Mouse (Mus musculus): ENCODE results near the gene Srarp. TPM values are rescaled to one million over a fixed set of nuclear protein-coding genes. Genes with fewer than 3 reads are reported as not detected.

The Srarp gene
- polyA plus RNA-seq, 1 experiment from 2014 or later, result not detected

DNA sequence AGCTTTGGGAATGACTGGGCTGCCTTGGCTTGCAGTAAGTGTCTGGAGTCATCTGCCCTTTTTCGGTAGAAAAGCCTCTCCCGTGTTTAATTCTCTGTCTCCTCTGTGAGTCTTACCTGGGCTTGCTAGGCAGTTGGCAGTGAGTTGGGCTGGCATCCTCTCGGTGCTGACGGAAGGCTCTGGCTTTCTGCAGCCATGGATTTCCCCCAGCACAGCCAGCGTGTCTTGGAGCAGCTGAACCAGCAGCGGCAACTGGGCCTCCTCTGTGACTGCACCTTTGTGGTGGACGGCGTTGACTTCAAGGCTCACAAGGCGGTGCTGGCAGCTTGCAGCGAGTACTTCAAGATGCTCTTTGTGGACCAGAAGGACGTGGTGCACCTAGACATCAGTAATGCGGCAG, 25.7 kb upstream of the Srarp start:
- Histone ChIP-seq H3K4me3 (ENCODE audit: low read depth, low read length) (no peak overlapping the region), H3K27ac (ENCODE audit: low read length) (no peak overlapping the region), H3K9me3 (replicated peaks; ENCODE audit: control insufficient read depth, low read length) (no peaks in the 10 kb centered on the region), H3K4me2 (ENCODE audit: low read depth, low read length) (no peak overlapping the region), H3K4me1 (ENCODE audit: control insufficient read depth, low read depth, low read length) (no peaks in the 10 kb centered on the region; the same call in 1 of the 2 replicates), H3K36me3 (ENCODE audit: control insufficient read depth, insufficient read depth) (peaks cover 26% of the 10 kb centered on the region), H3K9ac (ENCODE audit: low read depth, low read length) (no peak overlapping the region), H3K27me3 (ENCODE audit: control insufficient read depth, insufficient read depth, low read depth, low read length) (no peaks in the 10 kb centered on the region)
- no peak for ATAC-seq (ENCODE audit: low read depth)
- WGBS (ENCODE audit: insufficient replicate concordance), result 77% methylated on average over 12 of the region's 12 CpGs

DNA sequence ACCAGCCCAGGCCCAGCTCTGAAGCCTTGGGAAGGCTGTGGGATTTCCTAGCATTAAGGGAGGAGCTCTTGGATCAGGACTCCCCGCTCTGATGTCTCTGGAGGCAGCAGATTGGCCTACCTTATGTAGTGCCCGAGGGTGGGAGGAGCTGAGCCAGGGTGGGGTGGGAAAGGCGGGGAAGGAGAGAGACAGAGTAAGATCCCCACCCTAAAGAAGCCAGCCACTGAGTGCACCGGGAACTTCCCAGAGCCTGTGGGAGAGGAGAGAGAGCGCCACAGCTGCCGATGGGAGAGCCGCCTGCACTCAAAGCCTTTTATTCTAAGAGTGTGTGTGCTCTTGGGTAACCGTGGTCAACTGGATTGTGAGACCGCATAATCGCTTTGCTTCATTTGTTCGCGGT, 25.2 kb upstream of the Srarp start:
- H3K9me3 ChIP-seq (replicated peaks; ENCODE audit: control insufficient read depth, low read length), result no peaks in the 10 kb centered on the region
- no peak overlapping the region for H3K4me3 ChIP-seq (ENCODE audit: low read depth, low read length)
- peaks cover 21% of the 10 kb centered on the region for H3K36me3 ChIP-seq (ENCODE audit: control insufficient read depth, insufficient read depth)
- no peaks in the 10 kb centered on the region for H3K27me3 ChIP-seq (ENCODE audit: control insufficient read depth, insufficient read depth, low read depth, low read length)
- WGBS (ENCODE audit: insufficient replicate concordance), result 70% methylated on average over 12 of the region's 12 CpGs
- no peak overlapping the region for H3K4me2 ChIP-seq (ENCODE audit: low read depth, low read length)
- ATAC-seq (ENCODE audit: low read depth), result no peak
- no peak overlapping the region for H3K9ac ChIP-seq (ENCODE audit: low read depth, low read length)
- no peak overlapping the region for H3K27ac ChIP-seq (ENCODE audit: low read length)
- H3K4me1 ChIP-seq (ENCODE audit: control insufficient read depth, low read depth, low read length), result no peaks in the 10 kb centered on the region; the same call in 1 of the 2 replicates

DNA sequence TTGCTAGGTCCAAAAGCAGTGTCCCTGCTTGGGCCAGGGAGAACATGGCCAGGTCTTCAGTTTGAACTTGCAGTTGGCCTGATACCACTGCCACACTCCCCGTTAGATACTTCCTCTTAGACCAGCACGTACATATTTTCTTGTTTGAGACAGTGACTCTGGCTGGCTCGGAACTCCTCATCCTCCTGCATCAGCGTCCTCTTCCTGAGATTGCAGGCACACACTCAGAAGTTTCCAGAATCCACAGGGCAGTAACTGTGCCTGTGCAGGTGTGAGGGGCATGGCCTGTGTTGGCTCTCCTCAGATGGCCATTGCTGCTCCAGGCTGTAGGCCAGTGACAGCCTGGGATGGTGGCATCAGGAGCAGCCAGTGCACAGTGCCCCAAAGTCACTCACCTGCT, 24.6 kb upstream of the Srarp start:
- H3K27me3 ChIP-seq (ENCODE audit: control insufficient read depth, insufficient read depth, low read depth, low read length), result no peaks in the 10 kb centered on the region
- 67% methylated on average over 4 of the region's 4 CpGs for WGBS (ENCODE audit: insufficient replicate concordance)
- H3K4me3 ChIP-seq (ENCODE audit: low read depth, low read length), result no peak overlapping the region
- peaks cover 15% of the 10 kb centered on the region for H3K36me3 ChIP-seq (ENCODE audit: control insufficient read depth, insufficient read depth)
- no peak overlapping the region for H3K9ac ChIP-seq (ENCODE audit: low read depth, low read length)
- no peak for ATAC-seq (ENCODE audit: low read depth)
- no peak overlapping the region for H3K4me2 ChIP-seq (ENCODE audit: low read depth, low read length)
- H3K27ac ChIP-seq (ENCODE audit: low read length), result no peak overlapping the region
- no peaks in the 10 kb centered on the region for H3K9me3 ChIP-seq (replicated peaks; ENCODE audit: control insufficient read depth, low read length)
- no peaks in the 10 kb centered on the region; the same call in 1 of the 2 replicates for H3K4me1 ChIP-seq (ENCODE audit: control insufficient read depth, low read depth, low read length)

DNA sequence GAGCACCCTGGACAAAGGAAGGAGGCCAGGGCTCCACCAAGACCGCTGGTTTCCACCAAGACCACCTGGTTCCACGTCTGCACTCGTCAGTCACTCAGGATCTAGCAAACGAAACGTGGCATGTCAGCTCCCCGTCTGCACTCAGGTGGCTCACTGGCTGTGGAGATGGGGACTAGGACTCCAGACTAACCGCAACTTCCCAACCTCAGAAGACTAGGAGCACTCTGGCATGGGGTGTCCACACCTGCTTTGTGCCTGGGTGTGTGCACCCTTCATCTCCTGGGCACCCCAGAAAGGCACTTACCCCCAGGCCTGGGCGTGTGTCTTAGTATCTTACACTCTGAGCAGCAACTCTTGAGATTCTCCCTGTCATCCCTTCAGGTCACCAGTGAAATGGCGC, 23.9 kb upstream of the Srarp start:
- Histone ChIP-seq H3K4me2 (ENCODE audit: low read depth, low read length) (no peak overlapping the region), H3K4me3 (ENCODE audit: low read depth, low read length) (no peak overlapping the region), H3K9me3 (replicated peaks; ENCODE audit: control insufficient read depth, low read length) (no peaks in the 10 kb centered on the region), H3K36me3 (ENCODE audit: control insufficient read depth, insufficient read depth) (peaks cover 8% of the 10 kb centered on the region), H3K27ac (ENCODE audit: low read length) (no peak overlapping the region), H3K27me3 (ENCODE audit: control insufficient read depth, insufficient read depth, low read depth, low read length) (no peaks in the 10 kb centered on the region), H3K4me1 (ENCODE audit: control insufficient read depth, low read depth, low read length) (no peaks in the 10 kb centered on the region; the same call in 1 of the 2 replicates), H3K9ac (ENCODE audit: low read depth, low read length) (no peak overlapping the region)
- 80% methylated on average over 9 of the region's 9 CpGs for WGBS (ENCODE audit: insufficient replicate concordance)
- ATAC-seq (ENCODE audit: low read depth), result no peak

DNA sequence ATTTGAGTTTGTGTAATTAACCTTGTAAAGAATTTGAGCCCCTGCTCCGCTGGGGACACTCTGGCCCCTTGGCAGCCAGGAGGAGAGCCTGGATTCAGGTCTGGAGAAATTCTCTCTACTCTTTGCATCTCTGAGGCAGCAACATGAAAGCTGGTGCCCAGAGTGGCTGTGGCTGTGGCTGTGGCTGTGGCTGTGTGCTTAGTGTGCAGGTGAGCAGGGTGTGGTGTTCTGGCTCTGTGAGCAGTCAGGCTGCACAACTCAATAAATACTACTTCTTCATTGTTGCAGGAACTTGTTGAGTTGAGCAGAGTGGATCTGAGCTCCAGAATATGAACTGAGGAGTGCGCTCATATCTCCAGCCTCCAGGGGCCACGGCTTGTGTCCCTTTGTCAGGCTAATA, 23.0 kb upstream of the Srarp start:
- no peak overlapping the region for H3K4me3 ChIP-seq (ENCODE audit: low read depth, low read length)
- no peaks in the 10 kb centered on the region for H3K27me3 ChIP-seq (ENCODE audit: control insufficient read depth, insufficient read depth, low read depth, low read length)
- H3K4me2 ChIP-seq (ENCODE audit: low read depth, low read length), result no peak overlapping the region
- H3K9me3 ChIP-seq (replicated peaks; ENCODE audit: control insufficient read depth, low read length), result no peaks in the 10 kb centered on the region
- 76% methylated on average over 3 of the region's 3 CpGs for WGBS (ENCODE audit: insufficient replicate concordance)
- ATAC-seq (ENCODE audit: low read depth), result no peak
- H3K27ac ChIP-seq (ENCODE audit: low read length), result no peak overlapping the region
- H3K9ac ChIP-seq (ENCODE audit: low read depth, low read length), result no peak overlapping the region
- H3K4me1 ChIP-seq (ENCODE audit: control insufficient read depth, low read depth, low read length), result no peaks in the 10 kb centered on the region; the same call in 1 of the 2 replicates
- no peaks in the 10 kb centered on the region for H3K36me3 ChIP-seq (ENCODE audit: control insufficient read depth, insufficient read depth)

DNA sequence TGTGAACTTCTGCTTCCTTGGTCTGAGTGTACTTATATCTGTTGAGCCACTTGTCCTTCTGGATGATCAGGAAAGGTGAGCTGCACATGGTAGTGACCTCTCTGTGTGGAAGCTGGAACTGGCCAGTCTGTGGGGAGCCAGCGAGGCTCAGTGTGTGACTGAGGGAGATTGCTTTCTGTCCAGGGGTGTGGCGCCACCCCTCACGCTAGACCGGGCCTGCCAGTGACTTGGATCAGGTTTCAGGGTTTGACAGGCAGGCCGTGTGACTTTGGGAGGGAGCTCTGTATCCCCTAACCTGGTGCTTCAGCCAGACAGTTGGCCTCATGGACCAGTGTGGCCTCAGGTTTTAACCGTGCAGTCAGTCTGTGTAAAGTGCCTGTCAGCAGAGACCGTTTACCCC, 22.3 kb upstream of the Srarp start:
- Histone ChIP-seq H3K9ac (ENCODE audit: low read depth, low read length) (no peak overlapping the region), H3K9me3 (replicated peaks; ENCODE audit: control insufficient read depth, low read length) (no peaks in the 10 kb centered on the region), H3K4me2 (ENCODE audit: low read depth, low read length) (no peak overlapping the region), H3K27ac (ENCODE audit: low read length) (no peak overlapping the region), H3K27me3 (ENCODE audit: control insufficient read depth, insufficient read depth, low read depth, low read length) (no peaks in the 10 kb centered on the region), H3K4me3 (ENCODE audit: low read depth, low read length) (no peak overlapping the region), H3K36me3 (ENCODE audit: control insufficient read depth, insufficient read depth) (no peaks in the 10 kb centered on the region), H3K4me1 (ENCODE audit: control insufficient read depth, low read depth, low read length) (no peaks in the 10 kb centered on the region; the same call in 1 of the 2 replicates)
- 0 out of 2 replicates have a peak, but pooled peaks have one; percentile 21 for ATAC-seq (ENCODE audit: low read depth)
- 51% methylated on average over 7 of the region's 7 CpGs for WGBS (ENCODE audit: insufficient replicate concordance)

DNA sequence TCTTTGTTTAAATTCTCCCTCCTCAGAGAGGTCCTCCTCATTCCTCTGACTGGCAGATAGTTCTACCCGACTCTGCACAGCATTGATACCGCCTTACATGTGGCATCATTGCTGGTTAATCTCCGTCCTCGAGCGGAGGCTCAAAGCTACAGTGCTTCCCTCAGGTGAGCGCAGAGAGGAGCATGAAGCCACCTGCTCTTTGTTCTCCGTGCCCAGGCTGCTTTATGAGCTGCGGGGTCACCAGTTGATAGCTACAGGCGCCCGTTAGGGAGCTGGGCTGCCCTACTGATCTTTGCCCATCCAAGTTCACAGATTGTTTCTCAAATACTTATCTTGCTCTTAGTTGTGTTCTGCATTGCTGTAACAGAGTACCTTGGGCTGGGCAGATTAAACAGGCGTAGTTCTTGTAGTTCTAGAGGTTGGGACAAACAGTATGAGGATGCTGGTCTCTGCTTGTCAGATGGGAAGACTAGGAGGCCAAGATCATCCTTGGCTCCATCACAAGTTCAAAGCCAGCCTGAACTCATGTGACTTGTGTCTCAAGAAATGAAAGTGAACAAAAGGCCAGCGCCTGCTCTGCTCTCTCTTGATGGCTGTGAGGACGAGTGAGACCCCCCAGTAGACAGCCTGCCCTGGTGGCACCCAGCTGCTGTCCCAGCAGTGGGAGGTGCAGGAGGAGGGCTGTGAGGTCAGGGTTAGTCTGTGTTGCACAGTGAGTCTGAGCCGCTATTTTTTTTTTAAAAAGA, 20.5 kb upstream of the Srarp start:
- no peaks in the 10 kb centered on the region; the same call in 1 of the 2 replicates for H3K4me1 ChIP-seq (ENCODE audit: control insufficient read depth, low read depth, low read length)
- H3K27me3 ChIP-seq (ENCODE audit: control insufficient read depth, insufficient read depth, low read depth, low read length), result no peaks in the 10 kb centered on the region
- H3K9ac ChIP-seq (ENCODE audit: low read depth, low read length), result no peak overlapping the region
- ATAC-seq (ENCODE audit: low read depth), result no peak
- peaks cover 4% of the 10 kb centered on the region; the same call in 1 of the 2 replicates for H3K36me3 ChIP-seq (ENCODE audit: control insufficient read depth, insufficient read depth)
- H3K27ac ChIP-seq (ENCODE audit: low read length), result no peak overlapping the region
- no peak overlapping the region for H3K4me3 ChIP-seq (ENCODE audit: low read depth, low read length)
- no peak overlapping the region for H3K4me2 ChIP-seq (ENCODE audit: low read depth, low read length)
- WGBS (ENCODE audit: insufficient replicate concordance), result 78% methylated on average over 14 of the region's 14 CpGs
- H3K9me3 ChIP-seq (replicated peaks; ENCODE audit: control insufficient read depth, low read length), result no peaks in the 10 kb centered on the region

DNA sequence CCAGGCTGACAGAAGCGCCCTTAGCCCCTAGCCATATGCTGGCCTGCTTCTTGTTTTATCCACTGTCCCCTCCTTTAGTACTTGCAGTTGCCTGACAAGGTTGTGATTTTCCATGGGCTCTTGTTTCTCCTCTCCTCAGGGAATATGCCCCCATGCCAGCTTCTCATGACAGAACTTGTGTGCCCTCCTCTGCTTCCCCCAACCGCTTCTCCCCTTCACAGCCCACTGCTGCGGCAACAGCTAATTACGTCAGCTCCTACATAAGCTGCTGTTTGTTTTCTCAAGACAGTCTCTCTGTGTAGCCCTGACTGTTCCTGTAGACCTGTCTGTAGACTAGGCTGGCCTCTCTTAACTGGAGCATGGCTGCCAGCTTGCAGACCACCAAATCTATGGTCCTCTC, 19.6 kb upstream of the Srarp start:
- WGBS (ENCODE audit: insufficient replicate concordance), result 86% methylated on average over 4 of the region's 4 CpGs
- no peaks in the 10 kb centered on the region; the same call in 1 of the 2 replicates for H3K4me1 ChIP-seq (ENCODE audit: control insufficient read depth, low read depth, low read length)

DNA sequence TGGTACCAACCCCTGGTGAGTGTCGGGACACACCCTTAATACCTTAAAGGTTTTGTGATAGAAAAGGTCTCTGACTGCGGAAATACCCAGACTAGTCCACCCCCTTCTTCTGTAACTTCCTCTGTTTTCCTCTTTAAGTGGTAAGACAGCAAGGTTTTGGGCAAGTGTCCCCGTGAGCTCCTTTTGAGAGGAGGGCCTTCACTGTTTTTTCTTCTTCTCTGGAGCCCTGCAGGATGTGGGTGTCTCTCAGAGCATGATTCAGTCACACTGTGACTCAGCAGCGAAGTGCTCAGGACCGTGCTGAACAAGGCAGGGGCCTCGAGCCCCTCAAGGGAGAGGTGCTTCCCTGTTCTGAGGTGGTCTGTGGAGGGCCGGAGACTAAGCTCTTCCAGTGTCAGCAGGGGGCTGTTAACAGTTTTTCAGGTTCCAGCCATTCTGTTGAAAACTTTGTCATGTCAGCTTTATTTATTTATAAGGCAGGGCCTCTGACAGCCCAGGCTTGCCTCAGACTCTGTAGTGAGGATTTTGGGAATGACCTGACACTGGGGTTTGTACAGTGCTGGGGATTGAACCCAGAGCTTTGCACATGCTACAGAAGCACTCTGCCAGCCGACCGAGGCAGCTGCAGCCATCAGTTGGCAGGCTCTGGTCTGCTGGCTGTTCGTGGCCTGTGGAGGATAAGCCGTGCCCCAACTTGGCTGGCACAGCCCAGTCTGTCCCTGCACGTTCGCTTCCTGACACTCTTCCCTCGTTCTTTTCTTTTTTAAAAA, 18.9 kb upstream of the Srarp start:
- no peak overlapping the region for H3K4me2 ChIP-seq (ENCODE audit: low read depth, low read length)
- H3K27ac ChIP-seq (ENCODE audit: low read length), result no peak overlapping the region
- peaks cover 4% of the 10 kb centered on the region; the same call in 1 of the 2 replicates for H3K36me3 ChIP-seq (ENCODE audit: control insufficient read depth, insufficient read depth)
- no peaks in the 10 kb centered on the region for H3K27me3 ChIP-seq (ENCODE audit: control insufficient read depth, insufficient read depth, low read depth, low read length)
- no peaks in the 10 kb centered on the region for H3K9me3 ChIP-seq (replicated peaks; ENCODE audit: control insufficient read depth, low read length)
- WGBS (ENCODE audit: insufficient replicate concordance), result 51% methylated on average over 14 of the region's 14 CpGs
- no peaks in the 10 kb centered on the region; the same call in 1 of the 2 replicates for H3K4me1 ChIP-seq (ENCODE audit: control insufficient read depth, low read depth, low read length)
- no peak for ATAC-seq (ENCODE audit: low read depth)
- no peak overlapping the region for H3K9ac ChIP-seq (ENCODE audit: low read depth, low read length)
- H3K4me3 ChIP-seq (ENCODE audit: low read depth, low read length), result no peak overlapping the region

More for the DNA sequence above, 19.6 kb upstream of the Srarp start:
- Histone ChIP-seq H3K4me3 (ENCODE audit: low read depth, low read length) (no peak overlapping the region), H3K36me3 (ENCODE audit: control insufficient read depth, insufficient read depth) (peaks cover 4% of the 10 kb centered on the region; the same call in 1 of the 2 replicates), H3K27me3 (ENCODE audit: control insufficient read depth, insufficient read depth, low read depth, low read length) (no peaks in the 10 kb centered on the region), H3K27ac (ENCODE audit: low read length) (no peak overlapping the region), H3K9ac (ENCODE audit: low read depth, low read length) (no peak overlapping the region), H3K4me2 (ENCODE audit: low read depth, low read length) (no peak overlapping the region), H3K9me3 (replicated peaks; ENCODE audit: control insufficient read depth, low read length) (no peaks in the 10 kb centered on the region)
- ATAC-seq (ENCODE audit: low read depth), result no peak

All from liver, embryonic 16.5 days (tissue).